Mouse (Mus musculus) forebrain, embryonic 10.5 days (tissue): ENCODE data around the gene Leng9. TPM values are rescaled to one million over a fixed set of nuclear protein-coding genes. Genes with fewer than 3 reads are reported as not detected.
A peak's percentile ranks its signal among the peaks of the same experiment; 100 is the strongest.

Source experiments
- DNase-seq: peaks from one replicate; pipeline ENCODE4 v3.0.0-alpha.2; 2017; ENCODE audit warnings: low spot score; ENCODE audit errors: extremely low spot score
- H3K27ac ChIP-seq: fragments of 300-500 bp; sonication (generic); 2 replicates; pipeline ENCODE4 v1.5.1; 2016; ENCODE audit warnings: mild to moderate bottlenecking
- H3K27me3 ChIP-seq: fragments of 300-500 bp; sonication (generic); 2 replicates; pipeline ENCODE4 v1.6.1; 2016; ENCODE audit warnings: mild to moderate bottlenecking; ENCODE audit not compliant: poor library complexity, severe bottlenecking
- H3K36me3 ChIP-seq: fragments of 300-500 bp; sonication (generic); replicated peaks from 2 replicates; pipeline ENCODE4 v1.6.1; 2016; ENCODE audit warnings: mild to moderate bottlenecking, moderate library complexity
- H3K4me1 ChIP-seq: fragments of 300-500 bp; sonication (generic); 2 replicates; pipeline ENCODE4 v1.6.1; 2016
- H3K4me3 ChIP-seq: fragments of 300-500 bp; sonication (generic); 2 replicates; pipeline ENCODE4 v1.5.1; 2016; ENCODE audit warnings: mild to moderate bottlenecking, moderate library complexity
- H3K9me3 ChIP-seq: fragments of 300-500 bp; sonication (generic); 2 replicates; pipeline ENCODE4 v1.6.1; 2016; ENCODE audit warnings: mild to moderate bottlenecking, moderate library complexity
- WGBS: fragments of 180-500 bp; shearing (Covaris S2); methylation state at CpG from one replicate; pipeline ENCODE4 v1.1.7; 2016; 5-methylcytosine and 5-hydroxymethylcytosine counted together
- polyA plus RNA-seq: library from polyadenylated mRNA; unstranded; fragments of >200 nt; fragmentation: Nextera tagmentation; extraction: Ambion mirVana; gene quantifications from 2 replicates; pipeline ENCODE4 v1.2.1, GENCODE M21; 2016

Gene Leng9
- polyA plus RNA-seq, 1 experiment from 2014 or later: 1.8 TPM

GRCm38 (mm10) chr7:4149209-4150054 lies 742 bp downstream of the Leng9 start:
- WGBS: 1% methylated on average over 64 of the region's 64 CpGs

DNA sequence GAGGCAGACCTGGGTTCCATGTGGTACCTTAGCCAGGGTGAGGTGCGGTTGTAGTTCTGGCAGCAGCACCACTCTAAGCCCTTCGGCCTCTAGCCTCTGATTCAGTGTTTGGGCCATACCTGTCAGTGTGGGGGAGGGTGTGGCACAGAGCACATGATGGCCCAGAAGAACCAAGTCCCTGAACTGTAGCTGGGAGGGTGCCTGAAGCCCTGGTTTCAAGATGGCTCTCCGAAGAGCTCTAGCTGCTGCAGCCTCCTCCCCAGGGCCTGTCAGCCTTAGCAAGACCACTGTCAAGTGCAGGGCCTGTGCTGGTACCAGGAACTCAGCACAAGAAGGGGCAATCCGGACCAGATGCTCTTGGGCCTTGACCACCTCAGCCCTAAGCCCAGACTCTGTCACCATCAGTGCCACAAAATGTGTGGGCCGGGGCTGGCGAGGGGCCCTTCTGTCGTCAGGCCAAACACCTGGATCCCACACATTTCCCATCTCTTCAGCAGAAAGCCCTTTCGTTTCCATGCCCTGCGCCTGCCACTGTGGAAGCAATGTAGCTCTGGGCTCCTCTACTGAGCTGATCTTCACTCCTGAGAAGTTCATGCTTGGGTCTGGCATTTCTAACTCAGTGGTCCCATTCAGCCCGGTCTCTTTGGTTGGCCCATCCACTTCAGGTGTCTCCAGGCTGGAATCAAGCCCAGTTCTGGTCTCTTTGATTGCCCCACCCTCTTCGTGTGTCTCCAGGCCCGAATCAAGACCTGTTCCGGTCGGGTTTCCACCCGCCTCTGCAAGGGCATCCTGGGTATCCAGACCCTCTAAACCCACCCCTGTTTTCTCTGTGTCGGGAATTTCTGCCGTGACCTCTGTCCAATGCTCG lies 1.6 kb downstream of the Leng9 start:
- Histone ChIP-seq H3K4me1 (peaks cover 33% of the 10 kb centered on the region), H3K27me3 (peaks cover 30% of the 10 kb centered on the region), H3K27ac (peak overlapping the region; percentile 84), H3K36me3 (peaks cover 50% of the 10 kb centered on the region), H3K4me3 (peak overlapping the region; percentile 75), H3K9me3 (0 out of 2 replicates have a peak, but pooled peaks cover 3% of the 10 kb centered on the region)
- 29% methylated on average over 18 of the region's 18 CpGs for WGBS
- no peak for DNase-seq

More at GRCm38 (mm10) chr7:4149209-4150054, 742 bp downstream of the Leng9 start:
- Histone ChIP-seq H3K4me1 (peaks cover 33% of the 10 kb centered on the region), H3K36me3 (peaks cover 41% of the 10 kb centered on the region), H3K27me3 (peaks cover 30% of the 10 kb centered on the region), H3K4me3 (peak overlapping the region; percentile 75), H3K27ac (peak overlapping the region; percentile 84), H3K9me3 (0 out of 2 replicates have a peak, but pooled peaks cover 3% of the 10 kb centered on the region)
- peak; percentile 60 for DNase-seq

- Histone ChIP-seq H3K36me3 (peaks cover 57% of the 10 kb centered on the region), H3K27ac (no peak overlapping the region), H3K4me3 (peak overlapping the region; percentile 75; the same call in 1 of the 2 replicates), H3K9me3 (0 out of 2 replicates have a peak, but pooled peaks cover 3% of the 10 kb centered on the region), H3K27me3 (peaks cover 30% of the 10 kb centered on the region), H3K4me1 (peaks cover 33% of the 10 kb centered on the region)
- WGBS: 93% methylated on average over 4 of the region's 4 CpGs
- DNase-seq: no peak
These were observed 2.3 kb downstream of the Leng9 start for GRCm38 (mm10) chr7:4147836-4148235.

- H3K36me3 ChIP-seq: peaks cover 62% of the 10 kb centered on the region
- no peak for DNase-seq
- H3K4me3 ChIP-seq: no peak overlapping the region
- H3K27me3 ChIP-seq: peaks cover 25% of the 10 kb centered on the region
- peaks cover 33% of the 10 kb centered on the region for H3K4me1 ChIP-seq
- H3K9me3 ChIP-seq: 0 out of 2 replicates have a peak, but pooled peaks cover 3% of the 10 kb centered on the region
- WGBS: 95% methylated on average over 20 of the region's 20 CpGs
- H3K27ac ChIP-seq: no peak overlapping the region
These were observed 2.8 kb downstream of the Leng9 start for GRCm38 (mm10) chr7:4147371-4147770.

- 94% methylated on average over 23 of the region's 23 CpGs for WGBS
- Histone ChIP-seq H3K27ac (no peak overlapping the region), H3K9me3 (0 out of 2 replicates have a peak, but pooled peaks cover 3% of the 10 kb centered on the region), H3K4me1 (peaks cover 31% of the 10 kb centered on the region), H3K36me3 (peaks cover 71% of the 10 kb centered on the region), H3K27me3 (peaks cover 17% of the 10 kb centered on the region), H3K4me3 (no peak overlapping the region)
- DNase-seq: no peak
These were observed 3.7 kb downstream of the Leng9 start for GRCm38 (mm10) chr7:4146241-4147180.

GRCm38 (mm10) chr7:4145552-4146190 lies 4.5 kb downstream of the Leng9 start:
- Histone ChIP-seq H3K4me1 (peaks cover 23% of the 10 kb centered on the region), H3K4me3 (no peak overlapping the region), H3K27ac (no peak overlapping the region), H3K36me3 (peaks cover 79% of the 10 kb centered on the region), H3K27me3 (peaks cover 8% of the 10 kb centered on the region), H3K9me3 (no peaks in the 10 kb centered on the region)
- 75% methylated on average over 6 of the region's 6 CpGs for WGBS
- no peak for DNase-seq

GRCm38 (mm10) chr7:4144766-4145551 lies 5.2 kb downstream of the Leng9 start:
- 95% methylated on average over 20 of the region's 20 CpGs for WGBS
- Histone ChIP-seq H3K4me3 (no peak overlapping the region), H3K4me1 (peaks cover 16% of the 10 kb centered on the region), H3K36me3 (peaks cover 86% of the 10 kb centered on the region), H3K27me3 (peaks cover 1% of the 10 kb centered on the region), H3K27ac (no peak overlapping the region), H3K9me3 (no peaks in the 10 kb centered on the region)
- DNase-seq: no peak

DNA sequence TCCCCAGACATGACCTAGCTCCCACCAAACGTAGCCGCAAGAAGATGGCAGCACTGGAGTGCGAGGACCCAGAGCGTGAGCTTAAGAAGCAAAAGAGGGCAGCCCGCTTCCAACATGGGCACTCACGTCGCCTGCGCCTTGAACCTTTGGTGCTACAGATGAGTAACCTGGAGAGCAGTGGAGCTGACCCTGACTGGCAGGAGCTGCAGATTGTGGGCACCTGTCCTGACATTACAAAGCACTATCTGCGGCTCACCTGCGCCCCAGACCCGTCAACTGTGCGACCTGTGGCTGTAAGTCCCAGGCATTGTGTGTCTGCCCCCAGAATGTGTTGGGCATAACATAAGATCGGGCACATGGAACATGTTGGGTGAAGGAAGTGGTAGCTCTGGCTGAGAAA lies 6.1 kb downstream of the Leng9 start:
- Histone ChIP-seq H3K27me3 (no peaks in the 10 kb centered on the region), H3K4me1 (peaks cover 10% of the 10 kb centered on the region), H3K36me3 (peaks cover 95% of the 10 kb centered on the region), H3K9me3 (no peaks in the 10 kb centered on the region), H3K4me3 (no peak overlapping the region), H3K27ac (no peak overlapping the region)
- 95% methylated on average over 13 of the region's 13 CpGs for WGBS
- DNase-seq: no peak

GRCm38 (mm10) chr7:4143506-4143905 lies 6.7 kb downstream of the Leng9 start:
- H3K4me1 ChIP-seq: peaks cover 7% of the 10 kb centered on the region
- peaks cover 100% of the 10 kb centered on the region for H3K36me3 ChIP-seq
- no peaks in the 10 kb centered on the region for H3K27me3 ChIP-seq
- DNase-seq: peak; percentile 6
- 95% methylated on average over 19 of the region's 19 CpGs for WGBS
- no peaks in the 10 kb centered on the region for H3K9me3 ChIP-seq
- no peak overlapping the region for H3K4me3 ChIP-seq
- no peak overlapping the region for H3K27ac ChIP-seq

GRCm38 (mm10) chr7:4142796-4143445 lies 7.3 kb downstream of the Leng9 start:
- Histone ChIP-seq H3K27me3 (no peaks in the 10 kb centered on the region), H3K4me1 (peaks cover 8% of the 10 kb centered on the region), H3K36me3 (peaks cover 99% of the 10 kb centered on the region), H3K9me3 (no peaks in the 10 kb centered on the region), H3K4me3 (no peak overlapping the region), H3K27ac (no peak overlapping the region)
- peak; percentile 12 for DNase-seq
- 97% methylated on average over 10 of the region's 10 CpGs for WGBS
